Mouse (Mus musculus) ES-E14 (cell line): Measurements from ENCODE around the gene St6galnac5. TPM values are rescaled to one million over a fixed set of nuclear protein-coding genes. Genes with fewer than 3 reads are reported as not detected.

ENCODE experiments used
- DNase-seq: peaks from one replicate; pipeline ENCODE4 v3.0.0-alpha.2; 2013; ENCODE audit warnings: low read depth, low spot score
- H3K27ac ChIP-seq: 2 replicates; pipeline ENCODE4 v1.5.1; 2012; ENCODE audit warnings: low read depth, mild to moderate bottlenecking, low read length, moderate library complexity, mixed read lengths; ENCODE audit not compliant: poor library complexity, insufficient read depth, severe bottlenecking
- H3K36me3 ChIP-seq: 2 replicates; pipeline ENCODE4 v1.6.1; 2012; ENCODE audit warnings: mild to moderate bottlenecking, low read length, moderate library complexity, mixed read lengths; ENCODE audit not compliant: control insufficient read depth, poor library complexity, insufficient read depth, severe bottlenecking
- H3K4me1 ChIP-seq, 2 experiments: fragments of 150-350 bp in 1 of 2; sonication (generic) in 1 of 2; 2 replicates each; pipeline ENCODE4 v1.6.1; 2012; ENCODE audit warnings: low read length in 2 of 2, mild to moderate bottlenecking in 1 of 2, mixed read lengths in 1 of 2; ENCODE audit not compliant: control insufficient read depth in 2 of 2, insufficient read depth in 2 of 2, poor library complexity in 1 of 2
- H3K4me3 ChIP-seq, 2 experiments: fragments of 150-350 bp in 1 of 2; sonication (generic) in 1 of 2; 2 replicates each; pipeline ENCODE4 v1.5.1; 2012; ENCODE audit warnings: low read length in 2 of 2, low read depth in 1 of 2, mild to moderate bottlenecking in 1 of 2, mixed read lengths in 1 of 2; ENCODE audit not compliant: insufficient read depth in 1 of 2, poor library complexity in 1 of 2, severe bottlenecking in 1 of 2
- H3K9ac ChIP-seq: 2 replicates; pipeline ENCODE4 v1.6.1; 2012; ENCODE audit warnings: low read depth, mild to moderate bottlenecking, low read length, mixed read lengths; ENCODE audit not compliant: poor library complexity, insufficient read depth, severe bottlenecking
- H3K9me3 ChIP-seq: fragments of 150-350 bp; sonication (generic); 2 replicates; pipeline ENCODE4 v1.6.1; 2012; ENCODE audit warnings: low read depth, mild to moderate bottlenecking, low read length; ENCODE audit not compliant: control insufficient read depth, insufficient read depth
- CHD2 ChIP-seq: IDR thresholded peaks from 2 replicates; pipeline ENCODE4 v1.6.1; 2014; ENCODE audit warnings: mild to moderate bottlenecking, low read depth, low read length, inconsistent platforms
- HCFC1 ChIP-seq: IDR thresholded peaks from 2 replicates; pipeline ENCODE4 v1.6.1; 2012; ENCODE audit warnings: low read length, inconsistent platforms, borderline replicate concordance; ENCODE audit not compliant: insufficient read depth
- MAFK ChIP-seq: IDR thresholded peaks from 2 replicates; pipeline ENCODE4 v1.6.1; 2014; ENCODE audit warnings: mild to moderate bottlenecking, low read depth, low read length, inconsistent platforms; ENCODE audit not compliant: insufficient read depth
- ZC3H11A ChIP-seq: IDR thresholded peaks from 2 replicates; pipeline ENCODE4 v1.6.1; 2012; ENCODE audit warnings: low read depth, mild to moderate bottlenecking, inconsistent platforms, low read length, borderline replicate concordance
- ZNF384 ChIP-seq: IDR thresholded peaks from 2 replicates; pipeline ENCODE4 v1.6.1; 2012; ENCODE audit warnings: low read depth, low read length, inconsistent platforms
- in situ Hi-C, 2 experiments: fragments of 600-800 bp; cut with MboI; formaldehyde crosslinking; loops; one replicate each; pipeline ENCODE4 v1.15.1; 2025; ENCODE audit warnings: low sequenced_read_pairs in 2 of 2, inconsistent platforms in 1 of 2; ENCODE audit not compliant: unreplicated experiment in 2 of 2
- total RNA-seq: library from RNA; depleted of rRNA; stranded (reverse); fragments of 300-350 nt; gene quantifications from 2 replicates; pipeline ENCODE4 v1.2.3, GENCODE M21; 2012; rRNA removed

Gene St6galnac5
- 0.05 and 0.27 TPM in 2 replicates for total RNA-seq

GRCm38 (mm10) chr3:152981988-152982387 is at the start of gene St6galnac5:
St6galnac5 (minus strand) TSS chr3:152982246.
- in situ Hi-C loops: no loop called here
- TF ChIP-seq MAFK (no peak), HCFC1 (no peak), CHD2 (no peak), ZC3H11A (no peak), ZNF384 (no peak)
- Histone ChIP-seq H3K4me1 (no peaks in the 10 kb centered on the region; a peak in 1 of 4 replicates), H3K4me3 (peak within 1 kb of the TSS; percentile 63 to 68), H3K9me3 (no peaks in the 10 kb centered on the region), H3K9ac (peak within 1 kb of the TSS; percentile 41; the same call in 1 of the 2 replicates), H3K27ac (no peak within 1 kb of the TSS), H3K36me3 (no peaks in the 10 kb centered on the region)
- DNase-seq: no peak

- in situ Hi-C loops: no loop called here
- TF ChIP-seq MAFK: no peak
- TF ChIP-seq HCFC1: no peak
- TF ChIP-seq ZC3H11A: no peak
- no peak for TF ChIP-seq ZNF384
- TF ChIP-seq CHD2: no peak
- no peak overlapping the region for H3K9ac ChIP-seq
Observed at GRCm38 (mm10) chr3:153030756-153031155, 48.7 kb upstream of the St6galnac5 start.

GRCm38 (mm10) chr3:153024016-153024415 is 42.0 kb upstream of the St6galnac5 start:
- no peak overlapping the region for H3K27ac ChIP-seq
- in situ Hi-C loops: no loop called here
- DNase-seq: no peak
- TF ChIP-seq ZC3H11A (no peak), MAFK (no peak), HCFC1 (no peak), CHD2 (no peak), ZNF384 (no peak)
- no peak overlapping the region for H3K4me3 ChIP-seq
- no peaks in the 10 kb centered on the region for H3K4me1 ChIP-seq
- no peak overlapping the region for H3K9ac ChIP-seq
- H3K9me3 ChIP-seq: no peaks in the 10 kb centered on the region
- no peaks in the 10 kb centered on the region for H3K36me3 ChIP-seq

More at GRCm38 (mm10) chr3:153030756-153031155, 48.7 kb upstream of the St6galnac5 start:
- H3K27ac ChIP-seq: no peak overlapping the region
- no peak for DNase-seq
- no peaks in the 10 kb centered on the region for H3K9me3 ChIP-seq
- no peaks in the 10 kb centered on the region for H3K4me1 ChIP-seq
- no peak overlapping the region for H3K4me3 ChIP-seq
- H3K36me3 ChIP-seq: no peaks in the 10 kb centered on the region

- Histone ChIP-seq H3K4me3 (no peak overlapping the region), H3K9ac (no peak overlapping the region), H3K4me1 (no peaks in the 10 kb centered on the region), H3K9me3 (no peaks in the 10 kb centered on the region), H3K27ac (no peak overlapping the region), H3K36me3 (no peaks in the 10 kb centered on the region)
- no peak for DNase-seq
- in situ Hi-C loops: no loop called here
- TF ChIP-seq CHD2 (no peak), ZNF384 (no peak), MAFK (no peak), HCFC1 (no peak), ZC3H11A (no peak)
Observed at GRCm38 (mm10) chr3:153018051-153018450, 36.0 kb upstream of the St6galnac5 start.

GRCm38 (mm10) chr3:153016355-153016754 is 34.3 kb upstream of the St6galnac5 start:
- no peak for DNase-seq
- H3K27ac ChIP-seq: no peak overlapping the region
- no peak overlapping the region for H3K9ac ChIP-seq
- H3K4me3 ChIP-seq: no peak overlapping the region
- no peaks in the 10 kb centered on the region for H3K9me3 ChIP-seq
- H3K36me3 ChIP-seq: no peaks in the 10 kb centered on the region
- in situ Hi-C loops: no loop called here
- no peaks in the 10 kb centered on the region for H3K4me1 ChIP-seq
- TF ChIP-seq MAFK (no peak), HCFC1 (no peak), ZC3H11A (no peak), CHD2 (no peak)
